Mouse (Mus musculus): Measurements from ENCODE around the gene Arpc2. TPM values are rescaled to one million over a fixed set of nuclear protein-coding genes. Genes with fewer than 3 reads are reported as not detected.

The Arpc2 gene
- total RNA-seq (2023), result 357 TPM

DNA sequence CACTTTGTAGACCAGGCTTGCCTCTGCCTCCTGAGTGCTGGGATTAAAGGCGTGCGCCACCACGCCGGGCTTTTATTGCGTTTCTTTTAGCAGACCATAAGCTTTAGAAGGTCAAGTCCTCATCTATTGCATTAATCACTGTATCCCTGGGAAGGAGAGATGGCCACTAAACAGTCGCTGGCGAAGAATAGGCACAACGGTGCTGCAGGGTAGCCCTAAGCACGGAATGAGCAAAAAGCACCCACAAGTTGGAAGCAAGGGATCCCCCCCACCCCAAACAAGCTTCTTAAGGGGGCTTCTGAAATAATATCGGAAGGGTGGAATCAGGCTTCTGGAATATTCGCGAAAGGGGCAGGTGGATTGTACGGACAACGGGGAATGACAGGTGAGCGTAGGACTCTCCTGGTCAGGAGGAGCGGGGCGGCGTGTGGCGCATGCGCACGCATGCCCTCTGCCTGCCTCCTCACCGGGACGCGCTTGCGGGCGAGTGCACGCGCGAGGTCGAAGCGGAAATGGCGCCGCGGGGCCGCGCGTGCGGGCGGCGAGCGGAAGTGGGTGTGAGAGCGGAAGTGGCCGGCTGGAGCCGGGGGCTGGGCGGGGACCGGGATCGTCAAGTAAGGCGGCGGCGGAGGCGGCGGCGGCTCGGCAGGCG lies at the start of gene Arpc2:
Gene Arpc2, plus strand, starts transcription at position 147 of the 652 bp plus-strand sequence.

DNA sequence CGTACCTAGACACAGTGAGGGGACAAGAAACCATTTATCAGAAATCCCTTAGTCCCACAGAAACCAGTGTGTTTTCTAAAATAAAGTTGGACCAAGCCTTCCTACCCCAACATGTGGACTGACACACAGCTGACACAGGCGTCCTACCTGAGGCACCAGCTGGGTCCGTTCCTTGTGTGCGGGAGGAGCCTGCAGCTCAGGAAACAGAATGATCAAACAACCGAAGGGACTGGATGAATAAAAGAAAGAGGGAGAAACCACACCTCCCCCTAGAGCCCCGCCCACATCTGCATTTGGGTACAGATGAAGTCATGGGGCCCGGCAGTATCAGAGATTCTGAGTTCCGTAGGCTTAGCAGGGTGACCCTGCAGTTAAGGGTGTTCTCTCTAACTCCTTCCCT lies 41.4 kb upstream of the Arpc2 start, which contains the start of gene Cxcr1:
Gene Cxcr1, minus strand, starts transcription at position 187 of the 400 bp plus-strand sequence.

DNA sequence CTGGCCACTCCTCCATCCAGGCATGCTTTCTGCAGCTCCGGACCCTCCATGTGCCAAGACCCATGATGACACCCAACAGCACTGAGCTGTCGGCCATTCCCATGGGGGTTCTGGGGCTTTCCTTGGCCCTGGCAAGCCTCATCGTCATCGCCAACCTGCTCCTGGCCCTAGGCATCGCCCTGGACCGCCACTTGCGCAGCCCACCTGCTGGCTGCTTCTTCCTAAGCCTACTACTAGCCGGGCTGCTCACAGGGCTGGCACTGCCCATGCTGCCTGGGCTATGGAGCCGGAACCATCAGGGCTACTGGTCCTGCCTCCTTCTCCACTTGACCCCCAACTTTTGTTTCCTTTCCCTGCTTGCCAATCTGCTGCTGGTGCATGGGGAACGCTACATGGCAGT lies 42.7 kb downstream of the Arpc2 start, which contains the start of gene Gpbar1:
Gene Gpbar1, plus strand, starts transcription at position 13 of the 400 bp plus-strand sequence.

DNA sequence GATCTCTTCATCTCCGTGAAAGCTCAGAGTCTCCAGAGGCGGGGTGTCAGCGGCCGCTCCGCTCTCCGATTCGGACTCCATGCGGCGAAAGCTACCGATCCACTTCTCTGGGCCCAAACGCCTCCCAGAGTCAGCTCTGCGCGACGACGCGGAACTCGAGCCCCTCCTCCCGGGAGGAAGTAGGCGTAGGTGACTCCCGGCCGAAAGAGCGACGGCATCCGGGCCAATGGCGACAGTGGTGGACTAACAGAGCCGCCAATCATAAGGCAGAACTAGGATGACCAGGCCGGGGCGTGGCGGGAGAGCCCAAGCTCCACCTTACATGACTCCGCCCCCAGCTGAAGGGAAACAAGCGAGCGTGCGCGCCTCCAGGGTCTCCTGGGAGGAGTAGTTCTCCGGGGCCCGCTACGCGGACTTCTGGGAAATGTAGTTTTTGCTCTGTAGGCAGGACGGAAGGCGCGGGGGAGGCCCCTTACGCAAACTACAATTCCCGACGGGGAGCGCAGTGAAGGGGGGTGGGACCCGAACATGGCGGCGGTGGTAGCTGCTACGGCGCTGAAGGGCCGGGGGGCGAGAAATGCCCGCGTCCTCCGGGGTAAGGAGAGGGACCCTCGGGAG lies 48.8 kb downstream of the Arpc2 start, which contains the start of the genes Aamp and Pnkd:
Gene Aamp, minus strand, starts transcription at position 196 of the 618 bp plus-strand sequence.
Gene Pnkd, plus strand, starts transcription at position 388 of the 618 bp plus-strand sequence.

DNA sequence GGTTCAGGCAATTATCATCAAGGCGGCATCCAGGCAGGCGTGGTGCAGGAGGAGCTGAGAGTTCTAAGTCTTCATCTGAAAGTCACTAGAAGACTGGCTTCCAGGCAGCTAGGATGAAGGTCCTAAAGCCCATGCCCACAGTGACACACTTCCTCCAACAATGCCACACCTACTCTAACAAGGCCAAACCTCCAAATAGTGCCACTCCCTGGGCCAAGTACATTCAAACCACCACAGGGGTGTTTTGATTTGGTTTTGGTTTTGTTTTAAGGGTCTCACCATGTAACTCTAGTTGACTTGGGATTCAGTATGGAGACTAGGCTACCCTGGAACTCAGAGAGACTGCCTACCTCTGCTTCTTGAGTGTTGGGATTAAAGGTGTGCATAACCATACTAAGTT lies 69.6 kb downstream of the Arpc2 start, which contains the start of gene Tmbim1:
Gene Tmbim1, minus strand, starts transcription at position 101 of the 400 bp plus-strand sequence.

Other genes with a start within 250 kb of the Arpc2 start
- gene Tns1, start 111.6 kb upstream of the Arpc2 start, total RNA-seq (2023), result 28.5 TPM
- 1.3 TPM for gene Rufy4, start 110.5 kb upstream of the Arpc2 start, total RNA-seq (2023)
- 1.4 TPM for gene Cxcr2, start 82.1 kb upstream of the Arpc2 start, total RNA-seq (2023)
- gene Cxcr1, start 41.5 kb upstream of the Arpc2 start, total RNA-seq (2023), result not detected
- 0.98 TPM for gene Gpbar1, start 42.5 kb downstream of the Arpc2 start, total RNA-seq (2023)
- 139 TPM for gene Aamp, start 48.7 kb downstream of the Arpc2 start, total RNA-seq (2023)
- gene Pnkd, start 48.8 kb downstream of the Arpc2 start, total RNA-seq (2023), result 25.7 TPM
- 1.4 TPM for gene Tmbim1, start 69.5 kb downstream of the Arpc2 start, total RNA-seq (2023)
- gene Catip, start 126.0 kb downstream of the Arpc2 start, total RNA-seq (2023), result not detected
- 2.9 TPM for gene Slc11a1, start 139.1 kb downstream of the Arpc2 start, total RNA-seq (2023)
- gene Ctdsp1, start 155.4 kb downstream of the Arpc2 start, total RNA-seq (2023), result 104 TPM
- 2.4 TPM for gene Vil1, start 173.3 kb downstream of the Arpc2 start, total RNA-seq (2023)